Mouse (Mus musculus) CH12.LX (cell line): ENCODE measurements around the gene Cox6b2.

Source experiments
- CTCF ChIP-seq, 2 experiments: IDR thresholded peaks in 1 of 2; conservative IDR thresholded peaks in 1 of 2; 2 replicates each; pipeline ENCODE4 v1.5.1; 2011 to 2012; ENCODE audit warnings: low read depth in 2 of 2, low read length in 2 of 2, improper control_type of control experiment in 1 of 2, inconsistent platforms in 1 of 2, mild to moderate bottlenecking in 1 of 2, moderate library complexity in 1 of 2
- EP300 ChIP-seq: IDR thresholded peaks from 2 replicates; pipeline ENCODE4 v1.6.1; 2011; ENCODE audit warnings: low read length, improper control_type of control experiment
- MYC ChIP-seq: IDR thresholded peaks from 2 replicates; pipeline ENCODE4 v1.6.1; 2011; ENCODE audit warnings: low read depth, mild to moderate bottlenecking, improper control_type of control experiment, low read length
- RAD21 ChIP-seq: IDR thresholded peaks from 2 replicates; pipeline ENCODE4 v1.6.1; 2011; ENCODE audit warnings: low read depth, mild to moderate bottlenecking, low read length, improper control_type of control experiment, moderate library complexity
- TBP ChIP-seq: conservative IDR thresholded peaks from 2 replicates; pipeline ENCODE4 v1.6.1; 2011; ENCODE audit warnings: low read depth, low read length, improper control_type of control experiment
- TCF12 ChIP-seq: IDR thresholded peaks from 2 replicates; pipeline ENCODE4 v1.6.1; 2014; ENCODE audit warnings: low read depth, mild to moderate bottlenecking, inconsistent platforms, low read length, improper control_type of control experiment
- USF1 ChIP-seq: IDR thresholded peaks from 2 replicates; pipeline ENCODE4 v1.6.1; 2014; ENCODE audit warnings: low read depth, mild to moderate bottlenecking, inconsistent platforms, low read length, improper control_type of control experiment

- TF ChIP-seq RAD21 (peak; percentile 24), EP300 (no peak), USF1 (no peak), CTCF (conservative IDR thresholded peaks at IDR 0.05 in 1 of 2, IDR thresholded peaks at IDR 0.05 in 1 of 2; ENCODE audit: low read depth in 2 of 2, low read length in 2 of 2) (peak; percentile 49 to 58), TCF12 (0 out of 2 replicates have a peak, but pooled peaks have one; percentile 10), MYC (peak; percentile 59; the same call in 1 of the 2 replicates), TBP (no peak)
Observed at GRCm38 (mm10) chr7:4795767-4796433, 43.0 kb upstream of the Cox6b2 start.
